Mouse (Mus musculus) adrenal gland, adult 8-10 months (tissue): ENCODE measurements around the gene Rnf43. TPM values are rescaled to one million over a fixed set of nuclear protein-coding genes. Genes with fewer than 3 reads are reported as not detected.

ENCODE experiments used
- DNase-seq: peaks from one replicate; pipeline ENCODE4 v3.0.0; 2022
- total RNA-seq, 4 experiments: library from RNA; stranded (reverse); gene quantifications; 2 replicates each; pipeline ENCODE4 v1.2.4; 2022

The Rnf43 gene
- total RNA-seq, 4 experiments from 2014 or later, result 4.8 to 17.8 (median 10.7) TPM

- DNase-seq, result no peak
Observed at GRCm38 (mm10) chr11:87715999-87716398, 53.5 kb downstream of the Rnf43 start.

GRCm38 (mm10) chr11:87719526-87719925, 57.0 kb downstream of the Rnf43 start:
- DNase-seq, result no peak

- DNase-seq, result no peak
Observed at GRCm38 (mm10) chr11:87720324-87720723, 57.8 kb downstream of the Rnf43 start.

GRCm38 (mm10) chr11:87720839-87721238, 58.3 kb downstream of the Rnf43 start:
- DNase-seq, result no peak

DNA sequence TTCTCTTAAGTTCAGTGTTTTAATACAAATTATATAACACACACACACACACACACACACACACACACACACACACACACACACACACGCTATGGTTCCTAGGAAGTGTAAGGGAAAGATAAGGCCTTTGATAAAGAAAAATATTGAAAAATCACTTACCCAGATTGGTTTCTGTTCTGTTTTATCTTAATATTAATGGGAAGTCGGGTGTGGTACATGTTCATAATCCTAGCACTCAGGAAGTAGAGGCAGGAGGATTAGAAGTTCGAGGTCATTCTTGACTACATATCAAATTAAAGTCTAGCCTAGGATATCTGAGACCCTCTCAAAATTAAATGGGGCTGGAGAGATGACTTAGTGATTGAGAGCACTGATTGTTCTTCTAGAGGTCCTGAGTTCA, 59.6 kb downstream of the Rnf43 start:
- DNase-seq, result no peak

GRCm38 (mm10) chr11:87722891-87723290, 60.4 kb downstream of the Rnf43 start:
- no peak for DNase-seq

DNA sequence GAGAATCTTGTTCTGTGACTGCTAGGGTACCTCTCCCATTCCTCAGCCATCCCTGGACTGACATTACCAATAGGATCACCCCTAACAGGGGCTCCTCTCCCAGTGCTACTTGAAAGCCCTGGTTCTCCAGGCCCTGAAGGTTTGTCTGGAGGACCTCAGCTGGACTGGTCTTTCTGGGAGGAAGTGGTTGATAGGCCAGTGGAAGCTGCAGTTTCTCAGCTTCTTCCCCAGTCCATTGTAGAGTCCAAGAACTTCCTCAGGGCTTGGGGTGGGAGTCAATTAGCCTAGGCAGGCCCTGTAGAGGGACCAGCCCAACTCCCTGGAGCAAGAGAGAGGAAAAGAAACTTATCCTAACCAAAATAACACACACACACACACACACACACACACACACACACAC, 63.0 kb downstream of the Rnf43 start:
- DNase-seq, result no peak

DNA sequence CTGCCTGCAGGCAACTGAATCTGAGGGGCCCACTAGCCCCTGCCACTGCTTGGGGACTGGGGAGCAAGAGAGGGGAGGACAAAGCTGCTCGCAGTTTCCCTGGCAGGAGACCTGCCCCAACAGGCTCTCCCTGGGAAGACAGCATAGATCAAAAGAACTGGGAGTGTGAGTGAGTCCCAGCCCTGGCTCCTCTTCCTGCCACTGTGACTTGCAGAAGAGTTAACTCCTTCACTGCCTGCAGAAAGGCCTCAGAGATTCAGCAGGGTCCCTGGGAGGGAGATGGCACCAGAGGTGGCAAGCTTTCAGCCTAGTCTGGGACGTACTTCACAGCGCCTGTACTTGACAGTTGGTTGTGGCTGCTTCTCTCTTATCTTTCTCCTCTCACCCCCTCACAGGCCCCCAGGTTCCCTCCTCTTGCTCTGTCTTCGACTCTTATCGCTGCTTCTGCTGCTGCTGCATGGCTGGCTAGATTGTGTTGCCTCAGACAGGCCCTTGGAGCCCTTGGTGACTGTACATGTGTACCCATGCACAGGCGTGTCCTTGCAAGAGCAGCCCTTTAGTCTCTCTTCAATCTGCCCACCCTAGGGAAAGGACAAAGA, 63.5 kb downstream of the Rnf43 start:
- no peak for DNase-seq

GRCm38 (mm10) chr11:87727021-87727420, 64.5 kb downstream of the Rnf43 start:
- DNase-seq, result no peak

GRCm38 (mm10) chr11:87727471-87727870, 64.9 kb downstream of the Rnf43 start:
- no peak for DNase-seq

DNA sequence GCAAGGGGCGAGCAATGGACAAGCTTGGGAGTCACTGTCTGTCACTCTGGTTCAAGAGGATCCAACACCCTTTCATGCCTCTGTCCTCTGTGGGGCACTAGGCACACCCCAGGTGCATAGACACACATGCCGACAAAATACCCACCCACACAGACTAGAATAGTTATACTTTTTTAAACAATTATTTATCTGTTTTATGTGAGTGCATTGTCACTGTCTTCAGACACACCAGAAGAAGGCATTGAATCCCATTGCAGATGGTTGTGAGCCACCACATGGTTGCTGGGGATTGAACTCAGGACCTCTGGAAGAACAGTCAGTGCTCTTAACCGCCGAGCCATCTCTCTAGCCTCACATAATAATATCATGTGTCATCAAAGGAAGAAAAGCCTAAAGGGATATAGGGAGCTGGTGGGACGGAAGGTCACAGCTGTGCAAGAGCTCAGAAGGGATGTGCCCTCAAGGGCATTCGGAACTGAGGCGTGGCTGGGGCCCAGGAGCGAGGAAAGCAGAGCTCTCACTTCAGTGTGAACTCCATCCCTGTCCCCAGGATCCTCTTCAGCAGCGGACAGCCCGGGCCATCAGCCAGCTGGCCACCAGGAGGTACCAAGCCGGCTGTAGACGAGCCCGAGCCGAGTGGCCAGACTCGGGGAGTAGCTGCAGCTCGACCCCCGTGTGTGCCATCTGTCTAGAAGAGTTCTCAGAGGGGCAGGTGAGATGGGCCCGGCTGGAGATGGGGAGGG, 66.5 kb downstream of the Rnf43 start:
- no peak for DNase-seq

GRCm38 (mm10) chr11:87729593-87730185, 67.2 kb downstream of the Rnf43 start:
- DNase-seq, result no peak

- DNase-seq, result no peak
Observed at GRCm38 (mm10) chr11:87730652-87731310, 68.3 kb downstream of the Rnf43 start.

DNA sequence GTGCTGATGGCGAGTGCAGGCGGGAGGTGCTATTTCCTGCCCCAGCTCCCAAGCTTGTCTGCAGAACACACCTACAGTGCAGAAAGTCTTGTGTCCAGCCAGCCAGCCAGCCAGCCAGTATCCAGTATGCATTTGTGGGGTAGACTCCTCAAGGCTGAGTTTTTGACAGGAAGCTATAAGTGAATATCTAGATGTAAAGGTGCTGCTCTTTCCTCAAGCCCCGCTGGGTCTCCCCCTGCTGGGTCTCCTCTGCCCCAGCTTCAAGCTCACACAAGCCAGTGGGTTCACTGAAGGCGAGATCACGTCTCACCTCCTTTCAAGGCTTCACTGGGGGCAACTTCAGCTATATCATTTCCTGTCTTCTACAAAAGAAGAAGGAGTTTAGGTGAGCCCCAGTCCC, 71.8 kb downstream of the Rnf43 start:
- no peak for DNase-seq

DNA sequence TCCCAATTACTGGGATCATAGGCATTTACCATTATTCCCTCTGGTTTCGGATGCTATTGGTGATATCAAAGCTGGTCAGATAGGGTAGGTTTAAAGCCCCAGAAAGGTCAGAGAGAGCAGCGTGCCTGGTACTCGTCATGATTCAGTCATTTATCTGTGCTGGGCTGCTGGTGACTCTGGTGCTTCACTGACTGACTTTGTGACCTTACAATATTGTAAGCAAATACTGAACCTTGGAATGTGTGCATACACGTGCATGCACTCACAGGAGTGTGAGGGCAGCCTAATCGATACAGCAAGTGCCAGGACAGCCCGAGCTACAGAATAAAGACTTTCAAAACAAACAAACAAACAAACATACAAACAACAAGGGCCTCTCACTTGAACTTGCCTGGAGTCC, 73.2 kb downstream of the Rnf43 start:
- no peak for DNase-seq

DNA sequence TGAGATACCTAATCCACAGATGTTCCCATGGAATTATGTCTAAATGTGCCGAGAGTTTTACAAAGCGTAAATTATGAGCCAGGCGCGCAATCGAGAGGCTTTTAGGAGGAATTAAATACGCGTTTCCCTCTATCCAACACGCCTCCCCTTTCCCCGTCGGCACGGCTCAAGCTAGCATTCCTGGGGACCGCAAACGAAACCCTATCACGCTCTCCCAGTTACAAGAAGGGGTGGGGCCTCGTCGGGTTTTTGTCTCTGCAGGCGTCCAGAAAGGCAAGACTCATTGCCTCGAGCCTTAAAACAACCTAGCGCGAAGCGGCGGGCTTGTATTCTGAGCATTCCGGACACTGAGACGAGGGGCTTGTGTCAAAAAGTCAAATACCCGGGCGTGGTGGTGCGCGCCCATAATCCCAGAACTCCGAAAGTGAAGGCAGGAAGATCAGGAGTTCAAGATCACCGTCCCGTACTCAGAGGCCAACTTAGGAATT, 74.2 kb downstream of the Rnf43 start:
- peak; percentile 61 for DNase-seq

GRCm38 (mm10) chr11:87737175-87737740, 74.7 kb downstream of the Rnf43 start, which contains the start of gene Supt4a:
Supt4a (plus strand) TSS chr11:87737552.
- peak; percentile 92 for DNase-seq

DNA sequence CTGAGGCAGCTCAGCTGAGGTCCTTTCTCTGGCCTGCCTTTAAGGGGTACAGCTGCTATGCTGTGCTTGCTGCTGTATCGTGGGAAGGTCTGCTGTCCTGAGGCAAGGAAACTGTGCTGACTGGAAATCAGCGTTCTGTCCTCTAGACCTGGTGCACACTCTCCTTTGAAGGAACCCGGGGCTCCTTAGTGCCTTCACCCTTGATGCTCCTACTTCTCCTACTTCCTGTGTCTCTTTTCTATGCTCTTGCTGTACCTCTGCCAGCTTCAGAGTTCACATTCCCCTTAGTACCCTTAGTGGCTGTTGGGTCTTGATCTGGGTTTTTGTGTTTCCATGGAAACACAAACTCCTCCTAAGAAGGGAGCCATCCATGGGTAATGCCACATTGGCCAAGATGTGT, 81.2 kb downstream of the Rnf43 start:
- no peak for DNase-seq

DNA sequence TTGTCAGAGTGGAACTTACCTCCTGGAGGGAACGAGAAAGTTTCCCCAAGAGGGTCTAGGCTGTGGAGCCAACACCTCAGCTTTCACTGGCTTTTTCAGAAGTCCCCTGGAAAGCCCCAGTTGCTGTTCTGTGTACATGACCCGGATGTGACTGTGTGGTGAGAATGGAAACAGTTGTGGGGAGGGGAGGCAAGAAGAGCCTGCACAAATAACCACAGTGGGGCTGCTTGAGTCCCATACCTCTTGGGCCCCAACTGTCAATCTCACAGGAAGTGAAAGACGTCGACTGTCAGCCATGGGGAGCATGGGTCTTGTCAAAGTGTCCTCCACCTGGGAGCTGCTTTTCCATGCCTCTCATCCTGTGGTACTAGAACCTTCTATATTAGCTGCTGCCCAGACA, 82.4 kb downstream of the Rnf43 start:
- DNase-seq, result no peak

GRCm38 (mm10) chr11:87745632-87746555, 83.4 kb downstream of the Rnf43 start:
- DNase-seq, result no peak

GRCm38 (mm10) chr11:87747312-87747711, 84.8 kb downstream of the Rnf43 start:
- DNase-seq, result no peak

DNA sequence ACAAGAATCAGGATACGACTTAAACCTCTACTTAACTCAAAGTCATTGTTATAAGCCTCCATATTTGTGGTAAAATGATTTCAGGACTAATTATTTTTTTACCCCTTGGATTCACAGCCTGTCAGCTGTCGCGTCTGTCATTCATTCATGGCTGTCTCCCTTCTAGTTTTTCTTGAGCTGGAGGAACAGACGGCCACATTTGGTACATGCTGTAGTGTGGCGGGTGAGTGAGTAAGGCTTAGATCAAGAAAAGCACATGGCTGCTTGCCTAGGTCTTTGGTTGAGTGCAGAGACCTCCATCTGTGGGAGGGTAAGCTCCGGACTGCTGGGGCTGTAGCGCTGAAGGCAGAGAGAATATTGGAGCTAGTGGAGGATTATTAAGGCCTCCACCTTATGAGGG, 85.2 kb downstream of the Rnf43 start:
- no peak for DNase-seq
